Comparison of ENCODE assay signal across 24 mouse cellular contexts in the genomic region with DNA sequence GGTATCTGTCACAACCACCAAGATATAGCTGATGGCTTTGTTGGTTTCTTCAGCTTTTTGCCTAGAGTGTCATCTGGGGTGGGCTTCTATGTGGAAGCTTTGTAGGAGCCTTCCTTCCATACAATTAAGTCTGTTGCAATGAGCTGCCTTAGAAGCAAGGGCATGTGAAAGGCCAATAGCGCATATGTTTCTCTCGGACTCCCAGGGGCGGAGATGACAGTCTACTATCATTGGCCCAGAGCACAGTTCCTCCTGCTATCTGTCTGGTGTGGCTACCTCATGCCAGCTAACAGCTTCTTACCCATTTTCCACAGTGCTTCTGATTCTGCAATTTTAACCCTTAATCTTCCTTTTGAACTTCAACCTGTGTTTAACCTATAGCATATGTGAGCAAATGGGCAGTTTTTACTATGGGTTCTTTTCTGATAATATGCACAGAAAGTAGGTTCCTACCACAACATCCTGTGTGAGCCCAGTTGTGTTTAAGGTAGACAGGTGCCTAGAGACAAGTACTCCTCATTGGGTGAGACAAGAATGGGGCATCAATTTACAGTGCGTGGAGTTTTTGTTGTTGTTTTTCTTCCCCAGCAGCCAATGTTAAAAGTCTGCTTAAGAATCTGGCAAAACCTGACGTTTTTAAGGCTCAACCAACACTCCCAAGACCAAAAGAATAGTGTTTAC. TPM values are rescaled to one million over a fixed set of nuclear protein-coding genes. Genes with fewer than 3 reads are reported as not detected.
DNase-seq lines count a peak whose midpoint lies in the region; ATAC-seq lines count a peak whose summit lies in the region.
"Had no signal": no experiment of that assay in that cellular context is flagged by ENCODE, and none has a peak within 500 bp of the region (broad histone marks: within the 10 kb centered on the region; RNA-seq: fewer than 3 reads in every experiment).

No protein-coding gene starts in this region.

- peak; percentile 75 for ATAC-seq in activated CD4-positive, CD25-positive, alpha-beta regulatory T cell, adult 4 months
- peak; percentile 91 for ATAC-seq in liver, embryonic 12.5 days
- ATAC-seq: forebrain, postnatal 0 days; hindbrain, embryonic 16.5 days; midbrain, embryonic 13.5 days had no signal

- DNase-seq in CD4-positive, CD25-positive, alpha-beta regulatory T cell, adult 2 months (ENCODE audit: low read depth, low spot score): peak; percentile 36
- peak; percentile 38 for DNase-seq in naive thymus-derived CD4-positive, alpha-beta T cell, adult 2 months (ENCODE audit: low read depth)
- no peak for DNase-seq in urinary bladder, postnatal 4 days (ENCODE audit: low spot score in 2 of 2)
- DNase-seq in ovary, postnatal 14 days (ENCODE audit: low spot score): no peak
- DNase-seq in layer of hippocampus, adult 8-10 months (ENCODE audit: low spot score in 2 of 2): no peak
- DNase-seq: adrenal gland, postnatal 10 days; cerebellum, adult 11-12 months; cerebellum, postnatal 25 days; forebrain, postnatal 0 days; heart, postnatal 4 days; kidney, adult 8-10 months; kidney, postnatal 25 days; left cerebral cortex, postnatal 4 days; lung, adult 18-20 months; right cerebral cortex, adult 18-20 months; spleen, adult 18-20 months had no signal

- H3K36me3 ChIP-seq in liver, embryonic 12.5 days: no peaks in the 10 kb centered on the region
- H3K36me3 ChIP-seq: midbrain, embryonic 13.5 days had no signal

- H3K4me2 ChIP-seq in liver, embryonic 12.5 days: peak overlapping the region; percentile 33; the same call in 1 of the 2 replicates
- H3K4me2 ChIP-seq: midbrain, embryonic 13.5 days had no signal

- peak overlapping the region; percentile 69 for H3K27ac ChIP-seq in liver, embryonic 12.5 days
- H3K27ac ChIP-seq: macrophage; midbrain, embryonic 13.5 days; stomach, postnatal 0 days had no signal

- H3K4me1 ChIP-seq in liver, embryonic 12.5 days: peaks cover 45% of the 10 kb centered on the region
- H3K4me1 ChIP-seq: midbrain, embryonic 13.5 days had no signal

- H3K9me3 ChIP-seq in liver, embryonic 12.5 days (replicated peaks): no peaks in the 10 kb centered on the region
- H3K9me3 ChIP-seq: midbrain, embryonic 13.5 days had no signal

- H3K4me3 ChIP-seq in liver, embryonic 12.5 days: no peak overlapping the region
- H3K4me3 ChIP-seq: midbrain, embryonic 13.5 days; myocyte had no signal

- 54% methylated on average over 5 of the region's 5 CpGs for WGBS in liver, embryonic 12.5 days (ENCODE audit: insufficient replicate concordance)

- H3K9ac ChIP-seq in liver, embryonic 12.5 days: no peak overlapping the region
- H3K9ac ChIP-seq: forebrain, postnatal 0 days; midbrain, embryonic 13.5 days had no signal

- no peaks in the 10 kb centered on the region for H3K27me3 ChIP-seq in liver, embryonic 12.5 days (replicated peaks)
- H3K27me3 ChIP-seq: CH12.LX; midbrain, embryonic 13.5 days had no signal

RNA-seq across cellular contexts. Expression of gene Rnf145, which starts 24.0 kb away (rescaled TPM):
- polyA plus RNA-seq in activated CD4-positive, CD25-positive, alpha-beta regulatory T cell, adult 4 months (2017; shearing (Covaris generic)): 10 to 100 TPM; 45.3 to 60.4 TPM
- 64.7 and 71.1 TPM in 2 replicates for polyA plus RNA-seq in liver, embryonic 12.5 days (2016; fragmentation: Nextera tagmentation; extraction: Ambion mirVana)
- 100 to 1,000 TPM in 1 of 4 experiments, 10 to 100 TPM in 3; 77.6 to 108 (median 86.9) TPM for total RNA-seq in layer of hippocampus, adult 8-10 months (2022)

RNA-seq across cellular contexts. Expression of gene Ublcp1, which starts 24.5 kb away (rescaled TPM):
- 10 to 100 TPM; 41.0 to 42.9 TPM for polyA plus RNA-seq in activated CD4-positive, CD25-positive, alpha-beta regulatory T cell, adult 4 months (2017; shearing (Covaris generic))
- 41.8 and 41.9 TPM in 2 replicates for polyA plus RNA-seq in liver, embryonic 12.5 days (2016; fragmentation: Nextera tagmentation; extraction: Ambion mirVana)
- total RNA-seq in layer of hippocampus, adult 8-10 months (2022): 10 to 100 TPM; 47.9 to 53.0 (median 48.9) TPM

Comparison
In these comparisons a context has a peak if more than half of its experiments do, and no peak if none do; other contexts are left out.
1. DNase-seq: peak in CD4-positive, CD25-positive, alpha-beta regulatory T cell, adult 2 months (single experiment) and naive thymus-derived CD4-positive, alpha-beta T cell, adult 2 months (single experiment); none in urinary bladder, postnatal 4 days (0 of 2), ovary, postnatal 14 days (single experiment) and layer of hippocampus, adult 8-10 months (0 of 2).